Mouse (Mus musculus) spleen, adult 2 months (tissue): ENCODE results near the gene Fnip1.

ENCODE experiments used
- CTCF ChIP-seq: fragments of 200-500 bp; IDR thresholded peaks from 2 replicates; pipeline ENCODE4 v1.5.1; 2011; ENCODE audit warnings: mild to moderate bottlenecking, inconsistent platforms; ENCODE audit not compliant: insufficient read depth, insufficient read length, insufficient replicate concordance; ENCODE audit errors: extremely low read depth
- POLR2A ChIP-seq: fragments of 200-500 bp; IDR thresholded peaks from 2 replicates; pipeline ENCODE4 v1.6.1; 2011; ENCODE audit warnings: low read depth, low read length, inconsistent platforms

- TF ChIP-seq CTCF (no peak), POLR2A (no peak)
Observed at GRCm38 (mm10) chr11:54427695-54428352, 10.2 kb upstream of the Fnip1 start.
